Mouse (Mus musculus): ENCODE data around the gene Zfp292. TPM values are rescaled to one million over a fixed set of nuclear protein-coding genes. Genes with fewer than 3 reads are reported as not detected.

Gene Zfp292
- total and polyA plus RNA-seq, 3 experiments, result 1.7 to 15.7 (median 14.0) TPM

- Histone ChIP-seq H3K27me3 (ENCODE audit: control insufficient read depth, insufficient read depth, low read length) (no peaks in the 10 kb centered on the region), H3K9ac (ENCODE audit: low read depth, low read length) (no peak overlapping the region), H3K79me2 (replicated peaks; ENCODE audit: control insufficient read depth, insufficient read depth, low read length) (no peaks in the 10 kb centered on the region), H3K27ac (no peak overlapping the region), H3K4me3 (no peak overlapping the region), H3K4me1 (ENCODE audit: control insufficient read depth, insufficient read depth, low read length) (no peaks in the 10 kb centered on the region; the same call in 1 of the 2 replicates), H3K36me3 (ENCODE audit: control insufficient read depth, insufficient read depth, low read length) (no peaks in the 10 kb centered on the region)
- WGBS, result 35% methylated on average over 9 of the region's 9 CpGs
- intact Hi-C loops (cut with DNase I), result no loop called here
- no peak for TF ChIP-seq CTCF (IDR thresholded peaks at IDR 0.05)
- TF ChIP-seq EP300 (IDR thresholded peaks at IDR 0.05; ENCODE audit: insufficient read depth, low read depth, low read length), result no peak
- no peak for TF ChIP-seq POLR2A (IDR thresholded peaks at IDR 0.05; ENCODE audit: insufficient read depth, low read depth, low read length)
- no peak for DNase-seq
Observed at GRCm38 (mm10) chr4:34900155-34900554, 17.4 kb upstream of the Zfp292 start.

- no peak for TF ChIP-seq EP300 (IDR thresholded peaks at IDR 0.05; ENCODE audit: insufficient read depth, low read depth, low read length)
- no peak for TF ChIP-seq CTCF (IDR thresholded peaks at IDR 0.05)
- no peak for TF ChIP-seq POLR2A (IDR thresholded peaks at IDR 0.05; ENCODE audit: insufficient read depth, low read depth, low read length)
- H3K79me2 ChIP-seq (replicated peaks; ENCODE audit: control insufficient read depth, insufficient read depth, low read length), result no peaks in the 10 kb centered on the region
- 89% methylated on average over 1 of the region's 1 CpGs for WGBS
Observed at GRCm38 (mm10) chr4:34899322-34899721, 16.6 kb upstream of the Zfp292 start.

GRCm38 (mm10) chr4:34898497-34898896, 15.7 kb upstream of the Zfp292 start:
- H3K36me3 ChIP-seq (ENCODE audit: control insufficient read depth, insufficient read depth, low read length), result no peaks in the 10 kb centered on the region
- intact Hi-C loops (cut with DNase I), result no loop called here
- no peak overlapping the region for H3K4me3 ChIP-seq
- H3K27me3 ChIP-seq (ENCODE audit: control insufficient read depth, insufficient read depth, low read length), result no peaks in the 10 kb centered on the region
- no peak for DNase-seq
- H3K79me2 ChIP-seq (replicated peaks; ENCODE audit: control insufficient read depth, insufficient read depth, low read length), result no peaks in the 10 kb centered on the region
- H3K27ac ChIP-seq, result no peak overlapping the region
- WGBS, result 55% methylated on average over 2 of the region's 2 CpGs
- no peaks in the 10 kb centered on the region; the same call in 1 of the 2 replicates for H3K4me1 ChIP-seq (ENCODE audit: control insufficient read depth, insufficient read depth, low read length)
- H3K9ac ChIP-seq (ENCODE audit: low read depth, low read length), result no peak overlapping the region
- TF ChIP-seq EP300 (IDR thresholded peaks at IDR 0.05; ENCODE audit: insufficient read depth, low read depth, low read length) (no peak), CTCF (IDR thresholded peaks at IDR 0.05) (no peak), POLR2A (IDR thresholded peaks at IDR 0.05; ENCODE audit: insufficient read depth, low read depth, low read length) (no peak)

More at GRCm38 (mm10) chr4:34899322-34899721, 16.6 kb upstream of the Zfp292 start:
- Histone ChIP-seq H3K4me3 (no peak overlapping the region), H3K27me3 (ENCODE audit: control insufficient read depth, insufficient read depth, low read length) (no peaks in the 10 kb centered on the region), H3K4me1 (ENCODE audit: control insufficient read depth, insufficient read depth, low read length) (no peaks in the 10 kb centered on the region; the same call in 1 of the 2 replicates), H3K36me3 (ENCODE audit: control insufficient read depth, insufficient read depth, low read length) (no peaks in the 10 kb centered on the region), H3K27ac (no peak overlapping the region), H3K9ac (ENCODE audit: low read depth, low read length) (no peak overlapping the region)
- DNase-seq, result no peak
- intact Hi-C loops (cut with DNase I), result no loop called here

GRCm38 (mm10) chr4:34893479-34893878, 10.7 kb upstream of the Zfp292 start, which contains the start of gene Cga:
Gene Cga (plus strand): TSS chr4:34893779.
- no peak for TF ChIP-seq CTCF (IDR thresholded peaks at IDR 0.05)
- no peak for TF ChIP-seq EP300 (IDR thresholded peaks at IDR 0.05; ENCODE audit: insufficient read depth, low read depth, low read length)
- TF ChIP-seq POLR2A (IDR thresholded peaks at IDR 0.05; ENCODE audit: insufficient read depth, low read depth, low read length), result no peak
- Histone ChIP-seq H3K79me2 (replicated peaks; ENCODE audit: control insufficient read depth, insufficient read depth, low read length) (no peaks in the 10 kb centered on the region), H3K27me3 (ENCODE audit: control insufficient read depth, insufficient read depth, low read length) (0 out of 2 replicates have a peak, but pooled peaks cover 1% of the 10 kb centered on the region), H3K27ac (no peak within 1 kb of the TSS), H3K36me3 (ENCODE audit: control insufficient read depth, insufficient read depth, low read length) (no peaks in the 10 kb centered on the region), H3K9ac (ENCODE audit: low read depth, low read length) (no peak within 1 kb of the TSS), H3K4me1 (ENCODE audit: control insufficient read depth, insufficient read depth, low read length) (no peaks in the 10 kb centered on the region), H3K4me3 (no peak within 1 kb of the TSS)
- WGBS, result 88% methylated on average over 1 of the region's 1 CpGs
- DNase-seq, result no peak
- intact Hi-C loops (cut with DNase I), result no loop called here

GRCm38 (mm10) chr4:34889812-34890185, 7.0 kb upstream of the Zfp292 start:
- Histone ChIP-seq H3K27ac (no peak overlapping the region), H3K4me3 (no peak overlapping the region), H3K36me3 (ENCODE audit: control insufficient read depth, insufficient read depth, low read length) (no peaks in the 10 kb centered on the region), H3K79me2 (replicated peaks; ENCODE audit: control insufficient read depth, insufficient read depth, low read length) (no peaks in the 10 kb centered on the region), H3K27me3 (ENCODE audit: control insufficient read depth, insufficient read depth, low read length) (0 out of 2 replicates have a peak, but pooled peaks cover 1% of the 10 kb centered on the region), H3K4me1 (ENCODE audit: control insufficient read depth, insufficient read depth, low read length) (peaks cover 3% of the 10 kb centered on the region), H3K9ac (ENCODE audit: low read depth, low read length) (no peak overlapping the region)
- intact Hi-C loops (cut with DNase I), result loop anchor here (2.0 to 10.0 kb wide), 4 partner anchors 21 to 338 kb away; partner anchors contain the start of genes Akirin2, C9orf72 and Slc35a1
- no peak for DNase-seq
- TF ChIP-seq CTCF (IDR thresholded peaks at IDR 0.05) (no peak), EP300 (IDR thresholded peaks at IDR 0.05; ENCODE audit: insufficient read depth, low read depth, low read length) (no peak), POLR2A (IDR thresholded peaks at IDR 0.05; ENCODE audit: insufficient read depth, low read depth, low read length) (no peak)
- 39% methylated on average over 2 of the region's 2 CpGs for WGBS

- no peak overlapping the region for H3K9ac ChIP-seq (ENCODE audit: low read depth, low read length)
- H3K4me3 ChIP-seq, result no peak overlapping the region
- no peak overlapping the region for H3K27ac ChIP-seq
- intact Hi-C loops (cut with DNase I), result loop anchor here (2.0 to 10.0 kb wide), 4 partner anchors 20 to 338 kb away; partner anchors contain the start of genes Akirin2, C9orf72 and Slc35a1
- no peak for DNase-seq
- H3K36me3 ChIP-seq (ENCODE audit: control insufficient read depth, insufficient read depth, low read length), result no peaks in the 10 kb centered on the region
- WGBS, result 37% methylated on average over 15 of the region's 15 CpGs
- TF ChIP-seq POLR2A (IDR thresholded peaks at IDR 0.05; ENCODE audit: insufficient read depth, low read depth, low read length) (no peak), EP300 (IDR thresholded peaks at IDR 0.05; ENCODE audit: insufficient read depth, low read depth, low read length) (no peak), CTCF (IDR thresholded peaks at IDR 0.05) (no peak)
- no peaks in the 10 kb centered on the region for H3K79me2 ChIP-seq (replicated peaks; ENCODE audit: control insufficient read depth, insufficient read depth, low read length)
- H3K27me3 ChIP-seq (ENCODE audit: control insufficient read depth, insufficient read depth, low read length), result 0 out of 2 replicates have a peak, but pooled peaks cover 1% of the 10 kb centered on the region
- H3K4me1 ChIP-seq (ENCODE audit: control insufficient read depth, insufficient read depth, low read length), result peaks cover 3% of the 10 kb centered on the region
Observed at GRCm38 (mm10) chr4:34889101-34889811, 6.5 kb upstream of the Zfp292 start.

Measured in heart, adult 2 months (tissue).